Mouse (Mus musculus): ENCODE results near the gene Sost. TPM values are rescaled to one million over a fixed set of nuclear protein-coding genes. Genes with fewer than 3 reads are reported as not detected.

Sost gene
- polyA plus RNA-seq, 1 experiment from 2014 or later: 0.63 TPM

DNA sequence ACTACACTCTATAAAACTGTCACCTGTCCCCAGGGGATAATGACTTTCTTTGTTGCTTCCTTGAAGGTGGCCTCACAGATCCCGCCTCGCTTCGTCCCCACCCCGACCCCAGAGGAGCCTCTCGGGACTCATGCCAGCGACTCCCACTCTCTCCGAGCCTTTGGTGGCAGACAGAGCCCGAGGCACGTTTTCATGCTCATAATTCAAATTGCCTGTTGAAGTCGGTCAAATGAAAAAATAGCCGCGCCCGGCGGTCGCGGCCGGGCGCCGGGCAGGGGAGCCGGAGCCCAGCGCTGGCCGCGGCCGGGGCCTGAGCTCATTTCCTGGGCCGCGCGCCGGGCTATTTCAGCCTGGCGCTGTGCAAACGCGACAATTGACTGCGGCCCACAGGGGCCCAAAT lies 29.7 kb downstream of the Sost start:
- Histone ChIP-seq H3K36me3 (ENCODE audit: control insufficient read depth, insufficient read depth, low read length) (no peaks in the 10 kb centered on the region), H3K9me3 (ENCODE audit: control insufficient read depth, low read length) (no peaks in the 10 kb centered on the region), H3K4me3 (ENCODE audit: low read length) (peak overlapping the region; percentile 49), H3K9ac (ENCODE audit: low read length) (peak overlapping the region; percentile 68), H3K27me3 (ENCODE audit: control insufficient read depth, insufficient read depth, low read depth, low read length) (peaks cover 9% of the 10 kb centered on the region; the same call in 1 of the 2 replicates), H3K4me1 (replicated peaks; ENCODE audit: control insufficient read depth, insufficient read depth, low read length) (peaks cover 4% of the 10 kb centered on the region; the same call in 1 of the 2 replicates), H3K27ac (ENCODE audit: low read length) (no peak overlapping the region), H3K4me2 (ENCODE audit: low read depth, low read length) (peak overlapping the region; percentile 92)
- under 1% methylated on average over 32 of the region's 32 CpGs for WGBS
- ATAC-seq (ENCODE audit: low read depth): peak; percentile 65; the same call in 1 of the 2 replicates

DNA sequence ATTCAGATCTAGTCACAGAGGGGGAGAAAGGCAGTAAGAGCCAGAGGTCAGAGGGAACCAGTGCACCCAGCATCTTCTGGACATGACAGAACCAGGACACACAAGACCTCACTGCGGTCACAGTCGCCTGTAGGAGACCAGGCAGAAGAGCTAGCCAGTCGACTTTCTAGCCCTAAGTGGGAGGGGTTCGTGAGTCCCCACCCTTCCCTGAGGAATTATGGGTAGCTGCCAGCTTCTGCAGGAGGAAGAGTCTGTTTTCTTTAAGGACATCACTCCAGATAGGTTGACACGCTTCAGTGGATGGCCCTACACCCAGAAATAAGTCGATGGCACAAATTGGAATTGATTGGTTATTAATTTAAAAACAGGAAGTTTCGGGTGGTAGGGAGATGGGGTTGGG lies 30.4 kb downstream of the Sost start:
- no peak for ATAC-seq (ENCODE audit: low read depth)
- Histone ChIP-seq H3K36me3 (ENCODE audit: control insufficient read depth, insufficient read depth, low read length) (no peaks in the 10 kb centered on the region), H3K27ac (ENCODE audit: low read length) (no peak overlapping the region), H3K4me3 (ENCODE audit: low read length) (no peak overlapping the region), H3K4me2 (ENCODE audit: low read depth, low read length) (no peak overlapping the region), H3K9ac (ENCODE audit: low read length) (no peak overlapping the region), H3K4me1 (replicated peaks; ENCODE audit: control insufficient read depth, insufficient read depth, low read length) (peaks cover 4% of the 10 kb centered on the region; the same call in 1 of the 2 replicates), H3K27me3 (ENCODE audit: control insufficient read depth, insufficient read depth, low read depth, low read length) (peaks cover 9% of the 10 kb centered on the region; the same call in 1 of the 2 replicates), H3K9me3 (ENCODE audit: control insufficient read depth, low read length) (no peaks in the 10 kb centered on the region)
- 38% methylated on average over 7 of the region's 7 CpGs for WGBS

DNA sequence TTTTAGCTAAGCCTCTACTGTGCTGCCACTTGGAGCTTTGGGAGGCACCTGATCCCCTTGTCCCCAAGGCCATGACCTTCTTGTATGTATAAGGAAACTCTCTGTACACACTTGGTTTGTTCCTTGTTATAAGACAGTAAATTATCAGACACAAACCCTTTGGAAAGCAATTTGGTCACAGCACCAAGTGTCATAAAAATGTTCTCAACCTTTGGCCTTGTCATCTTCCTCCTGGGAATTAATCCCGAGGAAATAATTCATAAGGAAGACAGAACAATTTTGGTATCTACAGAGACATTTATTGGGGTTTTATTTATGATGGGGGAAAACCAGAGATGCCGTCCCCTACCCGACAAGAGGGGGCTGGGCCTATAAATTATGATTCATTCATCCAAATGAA lies 31.1 kb downstream of the Sost start:
- H3K4me1 ChIP-seq (replicated peaks; ENCODE audit: control insufficient read depth, insufficient read depth, low read length): peaks cover 4% of the 10 kb centered on the region; the same call in 1 of the 2 replicates
- no peak overlapping the region for H3K4me2 ChIP-seq (ENCODE audit: low read depth, low read length)
- no peaks in the 10 kb centered on the region for H3K9me3 ChIP-seq (ENCODE audit: control insufficient read depth, low read length)
- H3K27me3 ChIP-seq (ENCODE audit: control insufficient read depth, insufficient read depth, low read depth, low read length): peaks cover 9% of the 10 kb centered on the region; the same call in 1 of the 2 replicates
- WGBS: 70% methylated on average over 3 of the region's 3 CpGs
- no peak overlapping the region for H3K4me3 ChIP-seq (ENCODE audit: low read length)
- H3K9ac ChIP-seq (ENCODE audit: low read length): no peak overlapping the region
- no peak overlapping the region for H3K27ac ChIP-seq (ENCODE audit: low read length)
- no peak for ATAC-seq (ENCODE audit: low read depth)
- H3K36me3 ChIP-seq (ENCODE audit: control insufficient read depth, insufficient read depth, low read length): no peaks in the 10 kb centered on the region

DNA sequence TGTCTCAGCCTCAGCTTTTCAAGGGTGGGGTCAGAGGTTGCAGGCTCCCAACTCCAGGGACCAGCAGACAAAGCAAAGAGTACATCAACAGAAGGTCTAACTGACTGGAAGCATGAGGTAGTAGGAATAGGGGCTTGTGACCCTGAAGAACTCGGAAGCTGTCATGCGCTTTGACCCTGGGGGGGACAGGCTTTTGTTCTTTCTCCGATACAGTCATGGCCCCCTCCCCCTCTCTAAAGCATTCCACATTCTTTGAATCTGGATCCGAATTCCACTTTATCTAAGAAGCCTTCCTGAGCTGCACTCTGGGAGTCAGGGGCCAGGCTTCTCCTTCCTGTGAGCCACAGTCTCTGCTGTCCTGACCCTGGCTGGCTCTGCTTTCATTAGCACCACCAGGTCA lies 34.8 kb downstream of the Sost start:
- Histone ChIP-seq H3K27me3 (ENCODE audit: control insufficient read depth, insufficient read depth, low read depth, low read length) (no peaks in the 10 kb centered on the region), H3K36me3 (ENCODE audit: control insufficient read depth, insufficient read depth, low read length) (no peaks in the 10 kb centered on the region), H3K4me1 (replicated peaks; ENCODE audit: control insufficient read depth, insufficient read depth, low read length) (peaks cover 2% of the 10 kb centered on the region; the same call in 1 of the 2 replicates), H3K27ac (ENCODE audit: low read length) (no peak overlapping the region), H3K4me2 (ENCODE audit: low read depth, low read length) (no peak overlapping the region), H3K9me3 (ENCODE audit: control insufficient read depth, low read length) (no peaks in the 10 kb centered on the region), H3K4me3 (ENCODE audit: low read length) (no peak overlapping the region), H3K9ac (ENCODE audit: low read length) (no peak overlapping the region)
- ATAC-seq (ENCODE audit: low read depth): no peak
- WGBS: 40% methylated on average over 4 of the region's 4 CpGs

DNA sequence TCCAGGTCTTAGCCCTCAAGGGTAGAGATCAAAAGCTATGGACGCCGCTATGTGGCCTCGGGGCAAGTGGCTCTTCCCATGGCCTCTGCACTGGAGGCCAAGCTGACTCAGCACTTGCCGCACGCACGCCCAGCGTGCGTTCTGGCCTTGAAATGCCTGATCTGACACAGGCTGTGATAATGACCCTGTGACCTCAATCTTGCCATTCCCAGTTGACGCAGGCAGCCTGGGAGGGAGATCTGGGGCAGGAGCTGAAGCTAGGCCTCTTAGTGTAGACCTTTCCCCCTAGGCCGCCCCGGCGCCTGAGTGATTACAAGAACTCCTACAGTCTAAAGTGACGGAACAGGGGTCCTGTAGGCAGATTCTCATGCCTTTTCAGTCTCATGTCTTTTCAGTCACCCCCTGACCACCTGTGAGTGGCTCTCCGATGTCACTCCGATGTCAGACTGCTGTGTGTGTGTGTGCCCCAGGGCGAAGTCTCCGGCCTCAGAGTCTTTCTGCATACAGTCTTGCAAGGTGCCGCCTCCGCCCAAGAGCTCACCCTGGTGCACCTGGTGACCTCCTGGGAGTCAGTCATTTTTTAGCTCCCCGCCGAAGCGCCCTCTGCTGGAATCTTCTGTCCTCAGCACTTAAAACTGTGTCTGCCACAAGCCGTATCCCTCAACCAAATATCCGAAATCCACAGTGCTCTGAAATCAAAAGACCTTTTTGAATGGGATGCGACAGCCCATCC lies 38.6 kb downstream of the Sost start:
- Histone ChIP-seq H3K9ac (ENCODE audit: low read length) (no peak overlapping the region), H3K27me3 (ENCODE audit: control insufficient read depth, insufficient read depth, low read depth, low read length) (no peaks in the 10 kb centered on the region), H3K27ac (ENCODE audit: low read length) (no peak overlapping the region), H3K36me3 (ENCODE audit: control insufficient read depth, insufficient read depth, low read length) (no peaks in the 10 kb centered on the region), H3K4me2 (ENCODE audit: low read depth, low read length) (no peak overlapping the region), H3K4me1 (replicated peaks; ENCODE audit: control insufficient read depth, insufficient read depth, low read length) (no peaks in the 10 kb centered on the region), H3K4me3 (ENCODE audit: low read length) (no peak overlapping the region), H3K9me3 (ENCODE audit: control insufficient read depth, low read length) (no peaks in the 10 kb centered on the region)
- 26% methylated on average over 25 of the region's 25 CpGs for WGBS
- ATAC-seq (ENCODE audit: low read depth): no peak

DNA sequence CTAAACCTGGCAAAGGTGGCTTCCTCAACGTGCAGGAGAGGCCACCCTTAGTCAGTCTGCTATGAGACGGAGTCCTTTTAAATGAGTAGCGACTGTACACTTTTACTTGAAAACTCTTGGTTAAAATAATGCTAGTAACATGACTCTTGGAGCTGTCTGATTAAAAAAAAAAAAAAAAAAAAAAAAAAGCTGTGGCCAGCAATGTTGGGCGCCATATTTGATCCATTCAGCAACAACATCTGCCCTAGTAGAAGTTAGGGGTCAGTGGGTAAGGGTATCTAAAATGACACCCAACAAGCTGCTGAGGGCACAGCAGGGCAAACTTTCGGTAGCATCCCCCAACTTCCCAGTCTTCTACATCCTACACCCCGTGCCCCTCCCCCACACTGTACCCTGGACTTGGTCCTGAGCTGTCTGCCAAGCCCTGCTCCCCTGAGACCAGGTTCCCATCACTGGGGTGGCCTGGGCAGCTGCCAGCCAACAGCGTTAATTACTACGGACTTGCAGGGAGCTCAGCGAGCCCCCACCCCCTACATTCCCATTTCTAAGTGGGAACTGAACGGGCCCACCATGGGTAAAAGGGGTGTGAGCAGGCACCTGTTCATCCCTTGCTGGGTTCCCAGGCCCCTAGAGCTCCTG lies 39.7 kb downstream of the Sost start:
- Histone ChIP-seq H3K9ac (ENCODE audit: low read length) (no peak overlapping the region), H3K4me1 (replicated peaks; ENCODE audit: control insufficient read depth, insufficient read depth, low read length) (no peaks in the 10 kb centered on the region), H3K36me3 (ENCODE audit: control insufficient read depth, insufficient read depth, low read length) (no peaks in the 10 kb centered on the region), H3K9me3 (ENCODE audit: control insufficient read depth, low read length) (no peaks in the 10 kb centered on the region), H3K27me3 (ENCODE audit: control insufficient read depth, insufficient read depth, low read depth, low read length) (no peaks in the 10 kb centered on the region), H3K4me3 (ENCODE audit: low read length) (no peak overlapping the region), H3K4me2 (ENCODE audit: low read depth, low read length) (no peak overlapping the region), H3K27ac (ENCODE audit: low read length) (no peak overlapping the region)
- 83% methylated on average over 10 of the region's 10 CpGs for WGBS
- no peak for ATAC-seq (ENCODE audit: low read depth)

DNA sequence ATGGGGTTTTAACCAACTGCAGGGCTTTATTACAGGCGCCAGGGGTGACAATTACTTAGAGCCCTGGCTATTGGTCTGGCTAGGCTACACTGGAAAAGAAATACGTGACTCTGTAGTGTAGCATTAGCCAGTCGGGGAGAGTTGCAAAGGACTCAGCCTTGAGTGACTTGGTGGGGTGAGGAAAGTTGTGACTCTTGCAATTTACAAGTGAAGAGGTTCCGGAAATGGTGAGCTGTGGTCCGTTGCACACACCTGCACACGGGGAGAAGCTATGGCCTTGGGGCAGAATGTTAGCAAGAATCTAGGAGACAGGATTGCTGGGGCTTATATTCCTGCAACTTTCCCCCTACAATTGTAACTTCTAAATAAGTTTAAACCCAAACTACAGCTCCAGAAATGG lies 41.2 kb downstream of the Sost start:
- H3K4me1 ChIP-seq (replicated peaks; ENCODE audit: control insufficient read depth, insufficient read depth, low read length): no peaks in the 10 kb centered on the region
- H3K27me3 ChIP-seq (ENCODE audit: control insufficient read depth, insufficient read depth, low read depth, low read length): no peaks in the 10 kb centered on the region
- H3K4me2 ChIP-seq (ENCODE audit: low read depth, low read length): no peak overlapping the region
- no peak for ATAC-seq (ENCODE audit: low read depth)
- no peaks in the 10 kb centered on the region for H3K36me3 ChIP-seq (ENCODE audit: control insufficient read depth, insufficient read depth, low read length)
- no peak overlapping the region for H3K9ac ChIP-seq (ENCODE audit: low read length)
- H3K9me3 ChIP-seq (ENCODE audit: control insufficient read depth, low read length): no peaks in the 10 kb centered on the region
- no peak overlapping the region for H3K4me3 ChIP-seq (ENCODE audit: low read length)
- 78% methylated on average over 6 of the region's 6 CpGs for WGBS
- no peak overlapping the region for H3K27ac ChIP-seq (ENCODE audit: low read length)

DNA sequence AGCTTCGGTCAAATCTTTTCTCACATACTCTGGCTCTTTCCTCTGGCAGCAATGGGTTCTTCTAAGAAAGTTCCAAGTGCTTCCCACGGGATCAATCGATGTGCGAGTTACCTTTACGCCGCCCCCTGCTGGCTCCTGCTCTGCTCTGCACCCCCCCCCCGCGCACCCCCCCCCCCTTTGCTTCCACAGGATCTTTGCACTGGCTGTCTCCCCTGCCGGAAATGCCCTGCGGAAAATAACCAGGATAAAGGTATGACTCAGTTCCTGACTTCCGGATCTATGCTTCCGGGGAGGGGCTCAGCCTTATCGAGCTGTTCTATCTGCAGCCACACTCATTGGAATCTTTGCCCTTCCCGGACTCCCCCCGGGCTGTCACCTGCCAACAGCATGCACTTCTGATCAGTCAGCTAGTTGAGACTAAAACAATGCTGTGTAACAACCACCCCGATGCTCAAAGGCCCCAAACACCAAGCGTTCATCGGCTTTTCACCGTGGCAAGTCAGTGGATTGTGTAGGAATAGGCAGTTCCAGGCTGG lies 42.3 kb downstream of the Sost start:
- no peak overlapping the region for H3K9ac ChIP-seq (ENCODE audit: low read length)
- H3K9me3 ChIP-seq (ENCODE audit: control insufficient read depth, low read length): no peaks in the 10 kb centered on the region
- 68% methylated on average over 19 of the region's 19 CpGs for WGBS
- no peak overlapping the region for H3K4me2 ChIP-seq (ENCODE audit: low read depth, low read length)
- H3K27ac ChIP-seq (ENCODE audit: low read length): no peak overlapping the region
- no peaks in the 10 kb centered on the region for H3K36me3 ChIP-seq (ENCODE audit: control insufficient read depth, insufficient read depth, low read length)
- H3K4me3 ChIP-seq (ENCODE audit: low read length): no peak overlapping the region
- no peak for ATAC-seq (ENCODE audit: low read depth)
- H3K27me3 ChIP-seq (ENCODE audit: control insufficient read depth, insufficient read depth, low read depth, low read length): no peaks in the 10 kb centered on the region
- H3K4me1 ChIP-seq (replicated peaks; ENCODE audit: control insufficient read depth, insufficient read depth, low read length): no peaks in the 10 kb centered on the region

DNA sequence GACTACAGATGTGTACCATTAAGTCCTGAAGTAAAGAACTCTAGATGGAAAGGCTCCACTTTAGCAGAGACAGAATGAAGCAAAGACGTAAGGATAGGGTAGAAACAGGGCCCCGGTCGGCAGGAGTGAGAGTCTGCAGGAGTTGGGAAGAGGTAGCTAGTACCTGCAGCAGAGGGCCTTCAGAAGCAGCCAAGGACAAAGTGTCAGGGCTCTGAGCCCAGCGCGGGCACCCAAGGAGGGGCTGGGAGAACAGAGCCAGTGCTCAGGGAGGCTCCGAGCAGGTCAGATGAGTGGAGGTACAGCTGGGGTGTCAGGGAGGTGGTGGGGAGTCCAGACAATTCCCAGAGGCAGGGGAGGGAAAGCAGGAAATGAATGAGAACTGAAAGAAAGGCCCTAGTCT lies 42.8 kb downstream of the Sost start:
- 78% methylated on average over 6 of the region's 6 CpGs for WGBS

More for the DNA sequence above, 42.8 kb downstream of the Sost start:
- no peaks in the 10 kb centered on the region for H3K4me1 ChIP-seq (replicated peaks; ENCODE audit: control insufficient read depth, insufficient read depth, low read length)
- H3K27me3 ChIP-seq (ENCODE audit: control insufficient read depth, insufficient read depth, low read depth, low read length): no peaks in the 10 kb centered on the region
- H3K27ac ChIP-seq (ENCODE audit: low read length): no peak overlapping the region
- no peaks in the 10 kb centered on the region for H3K9me3 ChIP-seq (ENCODE audit: control insufficient read depth, low read length)
- no peaks in the 10 kb centered on the region for H3K36me3 ChIP-seq (ENCODE audit: control insufficient read depth, insufficient read depth, low read length)
- no peak overlapping the region for H3K4me2 ChIP-seq (ENCODE audit: low read depth, low read length)
- no peak overlapping the region for H3K4me3 ChIP-seq (ENCODE audit: low read length)
- no peak overlapping the region for H3K9ac ChIP-seq (ENCODE audit: low read length)
- no peak for ATAC-seq (ENCODE audit: low read depth)
